Mouse (Mus musculus): ENCODE measurements at regions not wholly inside any gene's neighbourhood (a gene's known extent, or its start where the extent isn't known, plus 50 kb on each side); places are given as distances from the start of the nearest gene placed in this dataset.

DNA sequence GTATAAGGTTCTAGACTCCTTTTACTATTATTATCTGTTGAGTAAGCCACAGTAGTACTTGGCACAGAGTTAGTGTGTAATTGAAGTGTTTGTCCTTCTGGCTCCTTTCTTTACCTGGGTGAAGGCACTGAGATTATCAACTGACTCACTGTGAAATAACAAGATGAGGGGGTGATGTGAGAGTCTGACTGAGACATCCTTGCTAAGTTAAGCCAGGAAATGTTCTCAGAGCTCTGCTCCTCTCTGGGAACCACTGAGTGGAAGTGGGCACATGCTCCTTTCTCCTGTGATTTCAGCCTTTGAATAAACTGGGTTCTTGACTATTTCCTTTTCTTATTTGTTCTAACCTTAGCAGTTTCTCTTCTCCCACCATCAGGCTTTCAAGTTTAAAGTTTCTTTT lies 380.7 kb upstream of the Prkcq start:
- intact Hi-C loops (cut with DNase I): no loop called here
- no peak for DNase-seq

DNA sequence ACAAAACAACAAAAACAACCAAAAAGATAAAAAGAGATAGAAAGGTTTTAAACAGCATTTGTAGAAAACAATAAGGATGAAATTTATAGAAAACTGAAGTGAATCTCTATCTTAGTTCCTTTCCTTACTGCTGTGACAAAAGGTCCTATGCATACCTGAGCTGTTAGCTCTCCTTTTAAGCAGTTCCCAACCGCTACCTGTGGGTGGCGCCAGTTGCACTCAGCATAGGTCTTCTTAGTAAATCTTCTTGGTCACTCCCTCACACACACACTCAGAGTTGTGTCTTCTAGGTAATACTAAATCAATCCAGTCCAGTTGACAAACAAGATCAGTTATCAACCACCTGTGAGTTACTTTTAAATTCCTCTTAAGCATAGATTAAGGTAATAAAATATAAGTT lies 355.5 kb upstream of the Prkcq start:
- intact Hi-C loops (cut with DNase I): no loop called here
- DNase-seq: no peak

DNA sequence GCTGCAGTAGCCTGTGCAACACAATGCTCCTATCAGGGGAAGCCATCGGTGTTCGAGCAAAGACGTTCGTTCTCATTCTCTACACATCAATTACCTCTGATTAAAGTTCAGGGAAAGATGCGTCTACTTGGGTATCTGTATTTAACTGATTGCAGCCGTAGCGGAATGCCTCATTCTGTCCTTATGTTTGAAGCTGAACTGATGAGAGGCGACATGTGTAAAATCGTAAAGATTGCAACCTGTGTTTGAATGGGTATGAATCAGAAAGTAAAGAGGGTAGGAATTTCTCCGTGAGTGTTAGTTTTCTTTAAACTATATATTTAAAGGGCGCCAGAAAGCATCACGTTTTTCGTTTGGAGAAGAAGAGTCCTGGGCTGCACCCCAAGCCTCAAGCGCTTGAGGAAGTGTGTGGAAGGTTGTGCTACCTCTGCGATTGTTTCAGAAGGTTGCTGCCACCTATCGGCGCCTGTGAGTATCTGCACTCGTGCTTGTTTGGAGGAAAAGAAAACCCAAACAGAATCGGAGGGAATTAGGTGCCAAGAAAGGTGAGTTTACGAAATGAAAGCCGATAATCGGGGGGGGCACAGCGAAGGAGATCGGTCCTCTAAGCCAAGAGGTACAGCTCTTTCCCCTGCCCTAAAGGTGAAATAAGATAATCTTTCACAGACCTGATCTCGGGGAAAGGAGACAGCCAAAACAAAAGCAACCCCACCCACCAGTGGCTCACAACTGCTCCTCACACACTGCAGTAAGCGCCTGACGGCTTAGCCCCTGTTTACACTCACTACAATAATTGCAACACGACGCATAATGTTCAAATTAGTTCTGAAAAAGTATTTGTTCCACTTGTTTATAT lies 346.4 kb upstream of the Prkcq start:
- intact Hi-C loops (cut with DNase I): loop anchor here (5.0 kb wide), 1 partner anchor 448 kb away; no protein-coding TSS in a partner anchor
- peak; percentile 71 for DNase-seq

DNA sequence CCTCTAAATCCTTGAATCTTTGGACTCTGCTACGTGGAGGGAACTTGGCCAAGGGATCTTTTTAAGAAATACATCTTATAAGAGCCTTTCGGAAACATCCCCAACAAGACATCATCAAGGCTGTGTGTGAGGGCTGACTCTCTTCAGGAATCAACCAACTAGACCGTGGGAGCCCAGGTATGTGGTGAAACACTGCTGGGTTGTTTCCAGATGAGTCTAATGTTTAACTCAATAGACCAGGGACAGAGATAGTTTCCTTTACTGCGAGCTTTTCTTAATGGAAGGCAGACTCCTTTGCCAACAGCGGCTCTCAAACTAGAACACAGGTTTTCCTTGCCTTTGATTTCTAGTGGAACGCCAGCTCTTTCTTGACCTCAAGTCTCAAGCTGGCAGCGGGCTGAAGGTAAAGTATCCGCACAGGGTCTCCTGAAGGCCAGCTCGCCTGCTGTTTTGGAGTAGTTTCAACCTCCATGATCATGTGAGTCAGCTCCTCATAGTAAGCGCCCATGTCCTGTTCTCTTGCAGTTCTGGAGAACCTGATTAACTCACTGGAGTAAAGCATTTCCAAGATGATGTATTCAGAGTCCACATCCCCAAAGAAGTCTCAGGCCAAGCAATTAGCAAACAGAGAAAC lies 345.7 kb upstream of the Prkcq start:
- intact Hi-C loops (cut with DNase I): loop anchor here (5.0 kb wide), 1 partner anchor 449 kb away; no protein-coding TSS in a partner anchor
- no peak for DNase-seq

DNA sequence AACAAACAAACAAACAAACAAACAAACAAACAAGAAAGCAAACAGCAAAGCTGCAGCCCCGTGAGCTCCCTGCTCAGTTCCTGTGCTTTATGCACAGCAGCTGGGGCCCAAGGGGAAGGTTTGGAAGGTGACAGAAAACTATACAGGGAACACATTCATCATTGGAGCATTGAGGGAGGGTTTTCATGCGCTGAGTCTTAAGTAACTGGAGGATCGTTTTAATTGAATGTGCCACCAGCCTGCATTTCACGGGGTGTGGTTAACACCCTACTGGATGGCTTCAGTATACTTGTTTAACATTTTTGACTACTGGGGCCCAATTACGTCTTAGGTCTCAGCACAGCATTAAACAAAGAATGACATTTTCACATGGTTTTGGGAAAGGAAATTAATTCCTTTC lies 331.9 kb upstream of the Prkcq start:
- no peak for DNase-seq
- intact Hi-C loops (cut with DNase I): no loop called here

DNA sequence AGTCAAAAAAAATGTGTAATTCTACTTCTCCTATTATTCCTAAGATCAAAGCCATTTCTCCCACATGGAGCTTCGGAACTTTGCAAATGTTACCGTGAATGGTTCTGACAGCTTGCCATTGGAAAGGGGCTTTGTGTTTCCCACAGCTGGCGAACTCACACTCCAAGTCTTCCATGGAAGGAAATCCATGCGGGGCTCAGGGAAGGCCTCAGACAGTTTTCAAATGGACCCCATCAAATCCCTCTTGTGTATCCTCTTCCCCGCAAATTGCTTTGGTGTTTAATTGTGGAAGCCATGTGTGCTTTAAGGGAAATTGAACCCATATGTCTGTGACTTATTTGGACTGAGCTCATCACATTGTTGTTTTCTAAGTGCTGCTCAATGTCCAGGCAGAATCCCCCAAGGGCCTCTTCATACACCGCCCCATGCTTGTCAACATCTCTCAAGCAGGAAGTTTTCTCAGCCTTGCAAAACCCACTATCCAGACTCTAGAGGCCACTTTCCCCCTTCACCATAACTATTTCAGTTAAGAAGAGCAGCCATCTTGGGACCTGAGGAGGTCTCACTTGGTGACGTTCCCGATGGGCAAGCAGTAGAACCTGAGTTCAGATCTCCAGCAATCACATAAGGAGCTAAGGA lies 310.1 kb upstream of the Prkcq start:
- intact Hi-C loops (cut with DNase I): no loop called here
- DNase-seq: no peak

DNA sequence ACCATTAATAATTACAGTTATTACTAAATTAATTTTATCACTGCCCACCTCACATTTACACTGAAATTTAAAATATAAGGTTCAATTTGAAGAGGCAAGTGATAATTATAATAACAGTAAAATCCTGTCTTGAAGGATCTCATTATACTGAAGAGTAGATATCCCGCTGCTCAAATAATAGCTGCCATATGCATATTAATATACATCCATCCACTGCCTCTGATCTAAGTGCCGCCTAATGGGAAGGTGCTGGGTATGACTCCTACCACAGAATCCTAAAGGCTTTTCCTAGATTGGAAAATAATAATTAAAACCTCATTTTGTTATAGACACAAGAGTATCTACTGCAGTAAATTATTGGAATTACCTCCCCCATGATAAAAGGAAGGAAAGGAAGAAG lies 307.5 kb upstream of the Prkcq start:
- no peak for DNase-seq
- intact Hi-C loops (cut with DNase I): no loop called here

DNA sequence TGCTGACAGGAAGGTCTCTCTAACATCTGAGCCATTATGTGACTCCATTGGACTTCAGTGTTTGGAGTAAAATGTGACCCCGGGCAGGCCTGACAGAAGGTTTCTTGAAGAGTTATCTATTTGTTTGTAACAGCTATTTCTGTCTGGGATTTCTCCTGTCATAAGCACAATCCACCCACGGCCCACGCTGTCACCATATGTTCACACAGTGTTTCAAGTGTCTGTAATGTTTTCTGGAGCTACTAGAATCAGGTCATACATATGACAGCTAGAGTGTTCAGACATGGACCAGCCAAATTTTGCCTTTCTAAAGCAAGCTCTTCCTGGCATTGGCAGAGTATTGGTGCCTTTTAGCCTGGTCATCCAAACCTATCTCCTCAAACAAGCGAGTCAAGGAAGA lies 297.6 kb upstream of the Prkcq start:
- intact Hi-C loops (cut with DNase I): no loop called here
- no peak for DNase-seq

DNA sequence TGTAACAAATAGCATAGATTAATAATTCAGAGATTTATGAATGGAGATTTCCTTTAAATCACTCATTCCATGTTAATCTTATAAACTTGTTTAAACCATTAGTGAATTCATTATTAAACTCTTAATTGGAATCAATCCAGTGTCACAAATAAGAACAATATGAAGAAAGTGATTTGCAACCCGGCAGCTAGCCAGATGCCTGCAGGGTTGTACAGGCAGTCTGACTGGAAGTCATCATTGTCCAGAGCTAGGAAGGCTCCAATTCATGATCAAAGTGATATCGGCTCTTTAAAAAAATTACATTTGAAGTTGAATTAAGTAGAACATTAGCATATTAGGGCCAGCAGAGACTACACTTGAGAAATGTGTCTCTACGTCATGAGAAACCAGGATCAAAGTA lies 270.0 kb upstream of the Prkcq start:
- peak; percentile 51 for DNase-seq

DNA sequence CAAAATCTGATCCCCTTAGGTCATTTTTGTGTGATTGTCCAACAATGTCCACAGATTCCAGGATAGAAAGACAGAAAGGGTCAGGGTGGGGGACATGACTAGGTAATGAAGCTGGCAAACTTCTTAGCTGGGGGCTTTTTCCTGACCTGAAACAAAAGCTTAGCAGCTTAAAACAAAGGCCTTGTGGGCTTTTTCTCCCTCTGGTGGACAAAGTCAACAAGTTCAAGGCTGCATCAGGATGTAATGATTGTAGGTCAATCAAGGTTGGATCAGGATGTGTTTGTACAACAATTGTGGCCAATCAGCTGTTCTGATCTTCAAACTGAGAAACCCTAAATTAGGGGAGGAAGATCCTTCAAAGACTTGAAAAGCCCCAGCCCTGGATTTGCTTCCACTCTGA lies 252.0 kb upstream of the Prkcq start:
- intact Hi-C loops (cut with DNase I): no loop called here
- no peak for DNase-seq

More for the DNA sequence above, 270.0 kb upstream of the Prkcq start:
- intact Hi-C loops (cut with DNase I): no loop called here

DNA sequence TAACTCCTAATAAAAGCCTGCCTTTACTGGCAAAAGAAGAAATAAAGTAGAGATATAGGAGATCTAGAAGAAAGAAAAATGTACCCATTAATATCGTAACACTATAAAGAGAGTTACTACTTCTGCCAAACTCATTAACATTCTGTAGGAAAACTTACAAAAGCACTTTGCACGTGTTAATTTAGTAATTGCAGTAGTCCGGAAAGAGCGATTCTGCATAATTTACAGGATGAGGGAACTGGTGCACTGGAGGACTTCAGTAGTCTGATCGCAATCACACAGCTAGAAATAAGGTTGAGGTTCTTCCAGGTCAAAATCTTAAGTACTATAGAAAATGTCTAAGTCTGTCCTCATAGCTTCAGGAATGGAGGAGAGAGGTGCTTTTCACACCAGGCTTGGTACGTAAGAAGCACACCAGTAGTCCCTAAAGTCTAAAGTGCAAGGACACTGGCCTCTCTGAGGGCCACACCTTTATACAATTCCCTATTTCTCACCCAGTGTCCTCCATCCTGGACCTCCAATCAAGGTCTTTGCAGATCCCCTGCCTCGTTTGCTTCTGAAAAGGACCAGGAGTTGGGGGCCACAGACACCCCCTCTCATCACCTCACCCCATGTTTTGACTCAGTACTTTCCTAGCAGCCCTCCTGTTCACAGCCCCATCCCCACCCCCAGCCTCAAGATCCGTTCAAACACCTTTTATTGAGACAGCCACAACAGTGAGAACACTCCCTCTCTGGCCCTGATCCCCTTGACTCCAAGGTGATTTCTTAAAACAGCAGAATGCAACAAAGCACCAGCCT lies 251.0 kb upstream of the Prkcq start:
- DNase-seq: no peak
- intact Hi-C loops (cut with DNase I): no loop called here

DNA sequence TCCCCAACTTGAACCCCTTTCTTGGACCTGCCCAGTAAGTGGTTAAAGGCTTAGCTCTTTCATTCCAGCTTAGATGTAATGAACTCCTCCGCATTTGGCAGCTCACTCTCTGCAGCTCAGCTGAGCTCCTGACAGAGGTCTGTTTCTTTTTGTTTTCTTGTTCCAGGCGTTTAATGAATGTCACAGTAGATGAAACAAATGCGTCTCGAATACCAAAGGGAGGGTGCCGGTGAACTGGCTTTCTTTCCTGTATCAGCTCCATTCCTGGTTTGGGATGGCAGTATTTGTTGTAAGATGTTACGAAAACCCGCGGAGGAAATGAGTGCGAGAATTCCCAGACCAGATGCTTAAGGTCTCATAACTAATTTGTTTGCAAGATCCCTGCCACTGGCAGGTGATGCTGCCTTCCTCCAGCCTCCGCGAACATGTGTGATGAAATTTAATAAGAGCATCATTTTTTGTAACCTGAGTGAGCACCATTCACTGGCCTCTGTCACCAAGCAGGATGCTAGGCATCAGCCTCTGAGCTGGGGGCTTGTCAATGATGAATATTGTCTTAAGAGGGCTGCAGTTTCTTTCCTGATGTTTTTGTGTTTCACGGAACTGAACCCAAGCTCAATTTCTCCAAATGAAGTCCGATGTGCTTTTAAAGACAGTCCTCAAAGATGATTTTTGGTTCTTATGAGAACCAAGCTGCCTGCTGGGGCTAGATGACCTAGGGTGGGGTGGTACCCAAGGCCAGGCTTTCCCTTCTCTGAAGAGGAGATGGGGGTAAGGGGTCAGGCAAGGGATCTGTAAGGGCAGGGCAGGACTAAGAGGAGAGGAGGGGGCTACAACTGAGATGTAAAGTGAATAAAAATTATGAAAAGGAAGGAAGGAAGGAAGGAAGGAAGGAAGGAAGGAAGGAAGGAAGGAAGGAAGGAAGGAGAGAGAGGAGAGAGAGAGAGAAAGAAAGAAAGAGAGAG lies 250.1 kb upstream of the Prkcq start:
- DNase-seq: no peak
- intact Hi-C loops (cut with DNase I): no loop called here

DNA sequence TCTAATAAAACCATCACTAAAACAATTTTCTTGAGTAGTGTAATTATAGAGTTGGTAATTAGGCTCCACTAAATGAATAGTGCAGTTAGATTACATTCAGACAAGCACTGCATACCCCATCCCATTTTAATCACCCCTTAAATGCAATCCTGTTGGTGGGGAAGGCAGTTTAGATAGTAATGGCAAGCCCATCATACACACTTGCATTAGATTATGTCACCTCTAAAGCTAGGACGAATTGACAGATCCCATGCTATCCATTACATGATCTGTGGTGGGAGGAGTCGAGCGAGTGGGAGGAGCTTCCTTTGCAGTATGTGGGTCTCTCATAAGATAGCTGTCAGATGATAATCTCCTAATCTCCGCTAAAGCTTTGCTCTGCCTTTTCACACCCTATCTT lies 247.9 kb upstream of the Prkcq start:
- DNase-seq: no peak
- intact Hi-C loops (cut with DNase I): no loop called here

DNA sequence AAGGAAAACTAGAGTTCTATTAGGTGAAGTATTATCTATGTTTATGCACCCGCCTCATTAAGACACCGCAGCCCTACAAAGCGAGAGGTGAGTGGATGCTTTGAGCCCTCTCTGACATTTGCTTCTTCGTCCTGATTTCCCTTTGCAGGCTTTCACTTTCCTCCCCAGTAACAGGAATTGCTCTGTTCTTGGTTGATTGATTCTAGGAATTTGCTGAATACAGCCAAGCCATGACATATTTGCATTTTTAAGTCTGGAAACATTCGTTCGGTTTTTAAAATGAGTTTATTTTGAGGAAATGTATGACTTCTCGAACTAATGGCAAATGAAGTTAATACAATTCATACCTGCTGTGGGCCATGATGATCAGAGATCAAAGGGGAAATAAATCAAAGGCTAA lies 246.5 kb upstream of the Prkcq start:
- no peak for DNase-seq
- intact Hi-C loops (cut with DNase I): no loop called here

DNA sequence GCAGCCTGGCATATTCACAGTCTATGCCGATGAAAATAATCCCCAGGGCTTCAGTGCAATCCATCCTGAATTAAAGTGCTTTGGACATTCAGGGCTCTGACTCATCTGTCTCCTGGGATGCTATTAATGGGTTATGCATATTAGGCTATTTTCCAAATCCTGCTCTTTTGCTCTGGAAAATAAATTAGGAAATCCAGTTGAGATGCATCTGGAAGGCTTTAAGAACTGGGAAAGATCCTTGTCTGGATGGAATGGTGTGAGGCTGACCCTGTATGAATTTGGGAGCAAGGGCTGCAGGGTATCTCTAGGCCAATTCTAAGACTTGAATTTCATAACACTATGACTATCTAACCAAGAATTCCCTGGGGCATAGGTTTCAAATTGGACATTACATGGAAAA lies 234.5 kb upstream of the Prkcq start:
- intact Hi-C loops (cut with DNase I): no loop called here
- no peak for DNase-seq

DNA sequence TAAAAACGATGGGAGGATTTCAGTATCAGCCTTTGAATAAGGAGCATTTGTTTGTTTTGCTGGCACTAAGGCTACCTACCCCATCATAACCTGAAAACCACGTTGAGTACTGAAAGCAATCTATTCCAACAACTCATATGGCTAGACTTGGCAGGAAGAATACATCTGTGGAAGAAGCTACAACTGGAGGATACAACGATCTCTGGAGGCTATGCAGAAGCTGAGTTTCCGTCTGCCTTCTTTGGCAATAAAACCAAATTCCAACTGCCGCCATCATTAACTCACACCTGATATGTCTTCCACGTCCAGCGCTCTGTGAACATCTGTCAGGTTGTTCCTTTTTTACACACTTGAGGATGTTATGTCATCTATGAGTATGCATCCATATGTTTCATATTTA lies 206.7 kb upstream of the Prkcq start:
- intact Hi-C loops (cut with DNase I): no loop called here
- no peak for DNase-seq

DNA sequence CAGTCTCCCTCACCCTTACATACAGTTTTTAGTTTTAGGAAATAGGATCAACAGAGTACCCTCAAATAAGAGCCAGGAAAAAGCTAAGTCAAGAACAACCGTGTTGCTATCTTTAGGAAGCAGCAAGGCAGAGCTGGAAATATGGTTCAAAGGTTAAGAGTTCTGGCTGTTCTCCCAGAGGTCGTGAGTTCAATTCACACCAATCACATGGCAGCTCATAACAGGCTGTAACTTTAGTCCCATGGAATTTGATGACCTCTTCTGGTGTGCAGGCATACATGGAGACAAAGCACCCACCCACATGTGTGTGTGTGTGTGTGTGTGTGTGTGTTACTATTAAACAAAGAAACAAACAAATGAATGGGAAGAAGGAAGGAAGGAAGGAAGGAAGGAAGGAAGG lies 205.0 kb upstream of the Prkcq start:
- DNase-seq: no peak
- intact Hi-C loops (cut with DNase I): no loop called here

DNA sequence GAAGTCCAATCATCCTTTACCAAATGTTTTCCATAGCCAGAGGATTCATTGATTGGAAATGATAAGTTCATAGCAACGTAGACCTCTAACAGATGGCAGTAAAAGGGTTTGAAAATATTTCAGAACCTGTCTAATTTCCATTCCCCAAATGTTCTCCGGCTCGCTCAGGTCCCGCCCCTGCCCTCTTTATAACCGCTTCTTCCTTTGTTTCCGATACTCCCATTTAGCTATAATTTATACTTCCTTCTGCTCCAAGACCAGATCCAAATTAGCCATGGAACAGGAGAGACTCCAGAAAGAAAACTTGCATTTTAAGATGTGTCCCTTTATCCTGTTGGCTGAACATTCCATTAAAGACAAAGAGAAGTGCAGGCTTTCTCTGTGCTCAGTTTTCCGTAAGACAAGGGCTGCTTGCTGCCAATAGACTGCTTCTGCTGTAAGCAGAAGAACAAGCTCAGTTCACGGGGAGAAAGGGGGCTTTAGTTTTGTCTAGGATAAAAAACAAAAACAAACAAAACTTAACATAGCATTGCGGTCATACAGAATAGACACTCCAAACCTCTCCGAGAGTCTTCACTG lies 202.7 kb upstream of the Prkcq start:
- intact Hi-C loops (cut with DNase I): no loop called here
- no peak for DNase-seq

DNA sequence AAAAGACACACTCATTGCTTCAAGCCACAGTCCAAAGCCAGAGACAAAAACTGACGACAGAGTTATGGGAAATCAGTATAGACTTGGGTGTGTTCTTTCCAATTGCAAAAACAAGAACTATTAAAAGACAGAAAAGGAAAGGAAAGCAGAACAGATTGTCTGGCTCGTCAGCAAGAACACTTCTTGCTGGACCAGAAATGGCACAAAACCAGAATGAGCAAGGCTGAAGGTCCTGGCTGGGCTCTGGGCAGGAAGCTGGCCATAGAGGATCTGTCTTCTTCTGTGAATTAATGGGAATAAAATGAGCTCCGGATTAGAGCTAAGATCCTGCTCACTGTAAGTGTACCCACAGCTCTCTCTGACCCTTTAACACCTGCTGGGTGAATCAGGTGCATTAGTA lies 199.9 kb upstream of the Prkcq start:
- DNase-seq: no peak
- intact Hi-C loops (cut with DNase I): no loop called here

DNA sequence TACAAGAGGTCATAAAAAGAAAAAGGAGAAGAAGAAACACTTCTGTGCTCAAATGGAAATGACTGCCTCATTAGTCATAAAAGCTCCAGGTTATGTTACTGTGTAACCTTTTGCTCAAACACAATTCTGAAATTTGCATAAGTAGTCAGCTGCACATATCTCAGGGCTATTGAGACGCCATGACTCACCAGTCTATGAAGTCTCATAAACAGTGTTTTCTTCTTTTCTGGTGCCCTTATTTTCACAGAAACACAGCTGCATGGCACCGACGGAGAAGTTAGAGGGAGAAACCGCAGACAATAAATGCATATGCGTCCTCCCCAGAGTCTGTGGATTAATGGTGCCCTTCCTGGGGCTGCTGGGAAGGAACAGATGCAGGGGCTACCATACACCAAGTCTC lies 193.1 kb upstream of the Prkcq start:
- intact Hi-C loops (cut with DNase I): no loop called here

More for the DNA sequence above, 193.1 kb upstream of the Prkcq start:
- DNase-seq: no peak
